Mouse (Mus musculus): ENCODE measurements around the gene Lypd5. TPM values are rescaled to one million over a fixed set of nuclear protein-coding genes. Genes with fewer than 3 reads are reported as not detected.
A peak's percentile ranks its signal among the peaks of the same experiment; 100 is the strongest.

Gene Lypd5
- polyA plus RNA-seq, 1 experiment from 2014 or later: not detected

DNA sequence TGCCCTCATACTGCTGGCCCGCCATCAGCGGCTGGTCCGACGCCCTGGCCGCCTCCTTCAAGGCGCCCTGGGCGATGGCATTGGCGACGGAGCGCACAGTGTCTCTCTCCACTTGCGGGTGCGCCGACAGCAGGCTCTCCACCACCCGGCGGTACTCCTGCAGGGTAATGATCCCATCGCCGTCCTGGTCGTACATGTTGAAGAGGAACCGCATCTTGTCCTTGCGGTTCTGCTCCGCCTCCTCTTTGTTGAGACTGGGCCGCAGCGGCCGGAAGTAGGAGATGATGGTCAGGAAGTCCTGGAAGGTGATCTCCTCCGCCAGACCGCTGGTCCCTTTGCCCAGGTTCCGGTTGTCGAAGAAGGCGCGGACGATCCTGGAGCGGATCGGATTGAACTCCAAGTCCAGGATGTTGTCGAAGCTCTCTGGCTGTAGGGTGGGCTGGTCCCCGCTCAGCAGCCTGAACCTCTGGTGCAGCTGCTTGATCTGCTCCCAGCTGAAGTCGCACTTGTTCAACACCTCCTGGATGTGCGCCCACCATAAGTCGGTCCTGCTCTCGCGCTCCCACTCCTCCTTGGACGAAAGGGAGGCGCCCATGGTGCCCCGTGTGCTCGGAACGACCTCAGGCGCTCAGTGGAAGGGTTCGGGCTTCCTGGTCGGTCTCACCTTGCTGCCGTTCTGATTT lies 15.6 kb upstream of the Lypd5 start, which contains the start of gene Tescl:
TSS of gene Tescl (minus strand) at position 633 of the 683 bp plus-strand sequence.
- Histone ChIP-seq H3K36me3 (no peaks in the 10 kb centered on the region), H3K9me3 (replicated peaks) (peaks cover 10% of the 10 kb centered on the region; the same call in 1 of the 2 replicates), H3K4me3 (no peak within 1 kb of the TSS), H3K27ac (replicated peaks) (no peak within 1 kb of the TSS), H3K27me3 (ENCODE audit: low read depth, poor library complexity, severe bottlenecking) (peaks cover 20% of the 10 kb centered on the region), H3K4me1 (no peaks in the 10 kb centered on the region)
- WGBS: 53% methylated on average over 49 of the region's 49 CpGs
- no peak for DNase-seq (ENCODE audit: low spot score)

DNA sequence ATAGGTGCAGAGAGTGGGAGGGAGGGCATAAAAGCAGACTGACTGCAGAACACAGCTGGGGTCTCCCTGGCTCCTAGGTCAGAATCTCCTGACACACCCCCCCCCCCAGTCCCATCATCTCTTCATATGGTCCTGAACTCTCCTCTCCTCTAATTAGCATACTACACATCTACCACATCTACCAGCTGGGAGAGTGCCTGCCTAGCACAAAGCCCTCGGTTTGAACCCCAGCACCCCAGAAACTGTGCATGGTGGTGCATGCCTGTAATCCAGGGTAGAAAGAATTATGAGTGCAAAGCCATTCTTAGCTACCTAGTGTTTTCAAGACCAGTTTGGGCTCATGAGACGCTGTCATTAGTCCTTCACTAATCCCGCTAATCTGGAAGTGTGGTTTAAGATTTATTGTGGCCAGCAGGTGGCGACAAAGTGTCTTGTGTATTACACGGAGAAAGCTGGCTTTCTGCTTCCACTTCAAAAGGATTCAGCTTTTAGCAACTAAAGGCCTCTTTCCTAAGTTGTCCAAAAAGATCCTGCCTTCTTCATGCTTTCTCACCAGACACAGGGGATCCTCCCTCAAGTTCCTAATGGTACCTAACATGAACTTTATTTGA lies 13.2 kb upstream of the Lypd5 start:
- Histone ChIP-seq H3K4me1 (no peaks in the 10 kb centered on the region), H3K27ac (replicated peaks) (no peak overlapping the region), H3K27me3 (ENCODE audit: low read depth, poor library complexity, severe bottlenecking) (peaks cover 20% of the 10 kb centered on the region), H3K4me3 (no peak overlapping the region), H3K9me3 (replicated peaks) (peaks cover 10% of the 10 kb centered on the region; the same call in 1 of the 2 replicates), H3K36me3 (no peaks in the 10 kb centered on the region)
- peak; percentile 51 for DNase-seq (ENCODE audit: low spot score)
- 15% methylated on average over 5 of the region's 5 CpGs for WGBS

DNA sequence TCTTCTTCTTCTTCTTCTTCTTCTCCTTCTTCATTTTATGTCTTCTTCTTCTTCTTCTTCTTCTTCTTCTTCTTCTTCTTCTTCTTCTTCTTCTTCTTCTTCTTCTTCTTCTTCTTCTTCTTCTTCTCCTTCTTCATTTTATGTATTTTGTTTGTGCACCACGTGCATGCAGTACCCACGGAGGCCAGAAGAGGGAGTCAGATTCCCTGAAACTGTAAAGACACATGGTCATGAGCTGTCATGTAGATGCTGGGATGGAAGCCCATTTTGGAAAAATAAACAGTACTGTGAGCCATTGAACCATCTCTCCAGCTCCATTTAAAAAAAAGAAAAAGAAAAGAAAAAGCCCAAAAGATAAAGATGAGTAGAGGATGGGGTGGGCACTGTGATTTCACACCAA lies 10.8 kb upstream of the Lypd5 start:
- 49% methylated on average over 2 of the region's 2 CpGs for WGBS

DNA sequence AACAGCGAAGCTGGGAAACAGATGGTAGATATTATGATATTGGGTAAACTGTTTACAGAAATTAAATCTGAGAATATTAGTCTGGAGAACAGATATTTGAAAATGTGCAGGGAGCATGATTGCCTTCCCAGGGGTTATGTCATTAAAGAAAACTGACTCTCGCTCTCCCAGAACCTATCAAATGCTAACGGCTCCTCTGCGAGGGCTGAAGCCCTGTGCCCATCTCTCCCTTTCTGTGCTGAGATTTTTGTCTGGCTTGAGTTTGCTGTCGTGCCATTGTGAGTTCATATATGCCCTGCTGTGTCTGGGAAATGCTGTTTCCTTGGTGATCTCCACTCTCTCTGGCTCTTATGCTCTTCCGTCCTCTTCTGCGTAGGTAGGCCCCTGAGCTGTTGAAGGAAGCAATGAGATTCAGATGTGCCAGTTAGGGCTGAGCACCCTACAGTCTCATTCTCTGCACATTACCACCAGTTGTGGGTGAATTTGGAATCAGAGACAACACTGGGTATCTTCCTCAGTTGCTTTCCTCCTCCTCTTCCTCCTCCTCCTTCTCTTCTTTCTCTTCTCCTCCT lies 5.2 kb upstream of the Lypd5 start:
- H3K4me1 ChIP-seq: no peaks in the 10 kb centered on the region
- 82% methylated on average over 7 of the region's 7 CpGs for WGBS
- H3K27ac ChIP-seq (replicated peaks): no peak overlapping the region
- DNase-seq (ENCODE audit: low spot score): no peak
- H3K4me3 ChIP-seq: no peak overlapping the region
- no peaks in the 10 kb centered on the region; the same call in 1 of the 2 replicates for H3K9me3 ChIP-seq (replicated peaks)
- H3K36me3 ChIP-seq: no peaks in the 10 kb centered on the region
- H3K27me3 ChIP-seq (ENCODE audit: low read depth, poor library complexity, severe bottlenecking): no peaks in the 10 kb centered on the region

More for the DNA sequence above, 10.8 kb upstream of the Lypd5 start:
- no peaks in the 10 kb centered on the region for H3K36me3 ChIP-seq
- H3K4me3 ChIP-seq: no peak overlapping the region
- H3K4me1 ChIP-seq: no peaks in the 10 kb centered on the region
- H3K27ac ChIP-seq (replicated peaks): no peak overlapping the region
- DNase-seq (ENCODE audit: low spot score): no peak
- H3K27me3 ChIP-seq (ENCODE audit: low read depth, poor library complexity, severe bottlenecking): peaks cover 12% of the 10 kb centered on the region
- H3K9me3 ChIP-seq (replicated peaks): peaks cover 2% of the 10 kb centered on the region; the same call in 1 of the 2 replicates

DNA sequence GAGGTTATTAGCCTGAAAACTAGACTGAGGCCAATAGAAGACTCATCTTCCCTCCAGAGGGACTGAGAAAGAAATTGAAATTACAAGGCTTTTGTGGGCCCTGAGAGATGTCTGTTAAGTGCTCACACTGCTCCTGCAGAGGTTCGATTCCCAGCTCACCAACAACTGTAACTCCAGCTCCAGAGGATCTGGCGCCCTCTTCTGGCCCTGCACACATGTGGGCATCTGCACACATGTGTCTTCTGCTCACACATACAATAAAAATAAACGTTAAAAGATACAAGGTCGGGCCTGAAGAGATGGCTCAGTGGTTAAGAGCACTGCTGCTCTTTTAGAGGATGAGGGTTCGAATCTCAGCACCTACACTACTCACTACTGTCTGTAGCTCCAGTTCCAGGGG lies 2.6 kb upstream of the Lypd5 start:
- Histone ChIP-seq H3K4me3 (no peak overlapping the region), H3K27ac (replicated peaks) (no peak overlapping the region), H3K4me1 (no peaks in the 10 kb centered on the region), H3K9me3 (replicated peaks) (no peaks in the 10 kb centered on the region), H3K27me3 (ENCODE audit: low read depth, poor library complexity, severe bottlenecking) (no peaks in the 10 kb centered on the region), H3K36me3 (no peaks in the 10 kb centered on the region)
- 69% methylated on average over 5 of the region's 5 CpGs for WGBS
- no peak for DNase-seq (ENCODE audit: low spot score)

DNA sequence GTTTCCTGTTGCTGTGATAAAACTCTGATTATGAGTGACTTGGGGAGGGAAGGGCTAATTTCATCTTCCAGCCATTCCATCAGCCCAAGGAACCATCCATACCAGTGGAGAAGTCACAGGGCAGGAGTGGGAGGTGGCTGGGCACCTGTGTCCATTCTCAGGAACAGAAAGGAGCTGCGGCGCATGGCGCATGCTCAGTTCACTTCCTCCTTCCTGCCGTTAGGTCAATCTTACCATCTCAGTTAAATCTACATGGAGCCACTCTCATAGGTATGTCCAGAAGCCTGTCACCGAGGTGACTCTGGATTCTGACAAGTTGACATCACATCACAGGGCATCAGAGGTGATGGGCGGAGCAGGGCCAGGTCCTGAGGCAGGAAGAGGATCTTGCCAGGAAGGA lies 6.7 kb downstream of the Lypd5 start:
- WGBS: 85% methylated on average over 6 of the region's 6 CpGs
- DNase-seq (ENCODE audit: low spot score): no peak

DNA sequence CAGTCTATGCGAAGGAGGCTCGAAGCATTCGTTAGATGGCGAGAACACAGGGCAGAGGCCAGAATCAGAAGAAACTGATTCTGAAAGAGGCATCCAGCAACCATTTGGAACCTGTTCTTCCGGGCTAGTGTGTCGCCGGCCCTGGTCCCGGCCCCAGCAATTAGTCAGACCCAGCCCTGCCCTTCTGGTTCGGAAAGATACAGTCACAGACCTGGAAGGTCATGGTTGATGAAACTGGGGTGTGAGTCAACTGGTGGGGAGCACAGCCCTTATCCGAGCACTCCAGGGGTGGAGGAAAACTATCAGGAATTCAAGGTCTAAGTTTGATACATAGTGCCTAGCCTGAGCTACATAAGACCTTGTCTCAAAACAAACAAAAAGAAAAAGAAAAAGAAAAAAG lies 7.1 kb downstream of the Lypd5 start:
- Histone ChIP-seq H3K9me3 (replicated peaks) (peaks cover 26% of the 10 kb centered on the region), H3K27me3 (ENCODE audit: low read depth, poor library complexity, severe bottlenecking) (no peaks in the 10 kb centered on the region), H3K36me3 (no peaks in the 10 kb centered on the region), H3K27ac (replicated peaks) (no peak overlapping the region), H3K4me3 (no peak overlapping the region), H3K4me1 (no peaks in the 10 kb centered on the region)
- WGBS: 85% methylated on average over 10 of the region's 10 CpGs
- DNase-seq (ENCODE audit: low spot score): no peak

More for the DNA sequence above, 6.7 kb downstream of the Lypd5 start:
- Histone ChIP-seq H3K36me3 (no peaks in the 10 kb centered on the region), H3K9me3 (replicated peaks) (peaks cover 21% of the 10 kb centered on the region), H3K27me3 (ENCODE audit: low read depth, poor library complexity, severe bottlenecking) (no peaks in the 10 kb centered on the region), H3K4me3 (no peak overlapping the region), H3K4me1 (no peaks in the 10 kb centered on the region), H3K27ac (replicated peaks) (no peak overlapping the region)

DNA sequence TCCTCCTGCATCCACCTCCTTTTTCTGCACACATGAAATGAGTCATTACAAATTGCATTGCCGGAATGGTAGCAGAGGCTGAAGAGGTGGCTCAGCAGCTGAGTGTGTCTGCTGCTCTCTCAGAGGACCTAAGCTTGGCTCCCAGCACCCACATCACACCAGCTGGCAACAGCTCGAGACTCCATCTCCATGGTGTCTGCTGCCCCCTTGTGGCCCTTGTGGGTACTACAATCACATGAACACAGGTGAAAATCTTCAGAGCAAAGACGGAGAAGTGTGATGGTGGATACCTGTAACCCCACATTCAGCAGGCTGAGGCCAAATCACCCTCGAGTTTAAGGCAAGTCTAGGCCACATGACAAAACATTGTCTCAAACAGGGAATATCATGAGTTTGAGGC lies 8.9 kb downstream of the Lypd5 start:
- Histone ChIP-seq H3K4me3 (no peak overlapping the region), H3K27ac (replicated peaks) (no peak overlapping the region), H3K27me3 (ENCODE audit: low read depth, poor library complexity, severe bottlenecking) (no peaks in the 10 kb centered on the region), H3K36me3 (no peaks in the 10 kb centered on the region), H3K9me3 (replicated peaks) (peaks cover 21% of the 10 kb centered on the region), H3K4me1 (no peaks in the 10 kb centered on the region)
- no peak for DNase-seq (ENCODE audit: low spot score)
- WGBS: 58% methylated on average over 4 of the region's 4 CpGs

DNA sequence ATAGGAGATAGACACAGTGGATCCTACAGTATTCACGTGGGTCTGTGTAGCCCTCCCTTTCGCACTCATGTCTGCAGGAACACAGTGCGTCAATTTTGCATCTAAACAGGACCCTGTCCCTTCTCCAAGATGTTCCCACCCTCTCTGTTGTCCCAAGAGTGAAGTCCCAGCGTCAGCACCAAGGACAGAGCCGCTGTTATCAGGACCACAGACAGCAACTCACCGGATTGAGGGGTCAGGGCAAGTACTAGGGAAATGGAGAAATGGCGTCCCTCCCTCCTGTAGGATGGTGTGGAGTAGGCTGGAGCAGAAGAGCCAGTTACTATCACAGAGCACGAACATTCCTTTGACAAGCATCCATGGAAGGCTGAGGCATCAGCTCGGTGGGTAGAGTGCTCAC lies 10.3 kb downstream of the Lypd5 start:
- Histone ChIP-seq H3K9me3 (replicated peaks) (peaks cover 18% of the 10 kb centered on the region), H3K27me3 (ENCODE audit: low read depth, poor library complexity, severe bottlenecking) (no peaks in the 10 kb centered on the region), H3K27ac (replicated peaks) (no peak overlapping the region), H3K36me3 (no peaks in the 10 kb centered on the region), H3K4me1 (no peaks in the 10 kb centered on the region), H3K4me3 (no peak overlapping the region)
- 29% methylated on average over 9 of the region's 9 CpGs for WGBS
- no peak for DNase-seq (ENCODE audit: low spot score)

DNA sequence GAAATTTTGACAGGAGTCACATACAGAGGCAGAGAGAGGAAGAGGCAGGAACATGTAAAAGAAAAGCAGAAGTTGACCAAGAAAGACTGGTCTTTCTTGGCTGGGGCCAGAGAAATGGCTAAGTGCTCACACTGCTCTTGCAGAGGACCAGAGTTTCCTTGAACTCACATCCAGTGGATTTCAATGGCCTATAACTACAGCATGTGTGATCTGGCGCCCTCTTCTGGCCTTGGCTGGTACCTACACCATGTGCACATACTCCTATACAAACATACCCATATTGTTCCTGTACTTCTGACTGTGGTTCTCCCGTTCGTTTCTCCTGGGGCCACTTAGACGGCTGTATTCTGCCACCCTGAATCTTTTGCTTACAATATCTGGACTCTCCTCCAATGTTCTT lies 12.0 kb downstream of the Lypd5 start:
- DNase-seq (ENCODE audit: low spot score): no peak
- Histone ChIP-seq H3K4me1 (no peaks in the 10 kb centered on the region; the same call in 1 of the 2 replicates), H3K9me3 (replicated peaks) (peaks cover 18% of the 10 kb centered on the region), H3K36me3 (no peaks in the 10 kb centered on the region), H3K4me3 (no peak overlapping the region), H3K27me3 (ENCODE audit: low read depth, poor library complexity, severe bottlenecking) (no peaks in the 10 kb centered on the region), H3K27ac (replicated peaks) (no peak overlapping the region)
- WGBS: 66% methylated on average over 4 of the region's 4 CpGs

DNA sequence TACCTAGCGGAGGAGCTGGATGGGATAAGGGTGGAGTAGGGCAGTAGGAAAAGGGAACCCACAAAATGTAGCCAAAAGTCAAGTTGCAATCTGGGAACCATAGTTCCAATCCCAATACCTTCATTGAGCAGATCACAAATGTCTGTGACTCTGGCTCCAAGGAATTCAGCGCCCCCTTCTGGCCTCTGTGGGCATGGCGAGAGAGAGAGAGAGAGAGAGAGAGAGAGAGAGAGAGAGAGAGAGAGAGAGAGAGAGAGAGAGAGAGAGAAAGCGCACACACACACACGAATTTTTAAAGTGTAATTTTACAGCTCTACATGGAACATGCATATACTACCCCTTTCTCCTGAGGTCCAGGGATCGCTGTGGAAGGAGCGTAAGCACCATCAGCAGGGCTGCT lies 14.2 kb downstream of the Lypd5 start:
- peak; percentile 36 for DNase-seq (ENCODE audit: low spot score)
- WGBS: 23% methylated on average over 7 of the region's 7 CpGs
- no peaks in the 10 kb centered on the region for H3K36me3 ChIP-seq

DNA sequence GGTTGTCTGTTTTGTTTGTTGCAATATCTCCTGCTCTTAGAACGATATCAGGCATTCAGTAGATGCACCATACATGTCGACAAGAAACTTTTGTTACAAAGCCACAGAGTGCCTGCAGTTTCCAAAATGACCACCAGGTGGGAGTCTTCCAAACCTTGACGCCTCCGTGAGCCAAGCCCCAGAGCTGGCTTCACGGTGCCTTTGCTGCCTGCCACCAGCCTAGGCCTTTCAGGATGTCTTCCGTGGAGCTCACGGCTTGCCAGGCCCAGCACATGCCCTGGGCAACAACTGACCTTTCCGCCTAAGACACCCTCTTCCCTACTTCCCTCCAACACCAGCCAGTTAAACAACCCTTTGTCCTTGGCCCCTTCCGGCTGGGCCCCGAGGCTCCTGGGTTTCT lies 15.8 kb downstream of the Lypd5 start:
- H3K27me3 ChIP-seq (ENCODE audit: low read depth, poor library complexity, severe bottlenecking): no peaks in the 10 kb centered on the region
- no peaks in the 10 kb centered on the region; the same call in 1 of the 2 replicates for H3K4me1 ChIP-seq
- H3K4me3 ChIP-seq: no peak overlapping the region
- peak overlapping the region; percentile 46; the same call in 1 of the 2 replicates for H3K27ac ChIP-seq (replicated peaks)
- H3K9me3 ChIP-seq (replicated peaks): 0 out of 2 replicates have a peak, but pooled peaks cover 7% of the 10 kb centered on the region
- WGBS: 24% methylated on average over 10 of the region's 10 CpGs
- DNase-seq (ENCODE audit: low spot score): peak; percentile 83
- H3K36me3 ChIP-seq: no peaks in the 10 kb centered on the region

More for the DNA sequence above, 14.2 kb downstream of the Lypd5 start:
- Histone ChIP-seq H3K4me1 (no peaks in the 10 kb centered on the region; the same call in 1 of the 2 replicates), H3K27me3 (ENCODE audit: low read depth, poor library complexity, severe bottlenecking) (no peaks in the 10 kb centered on the region), H3K4me3 (no peak overlapping the region), H3K27ac (replicated peaks) (no peak overlapping the region), H3K9me3 (replicated peaks) (peaks cover 7% of the 10 kb centered on the region; the same call in 1 of the 2 replicates)
